Mouse (Mus musculus) forebrain, embryonic 11.5 days (tissue): ENCODE data around the gene Eif2ak1. TPM values are rescaled to one million over a fixed set of nuclear protein-coding genes. Genes with fewer than 3 reads are reported as not detected.
"Not testable (repeated sequence)": the region's sequence is repeated elsewhere in the genome, so short reads cannot be mapped to it uniquely, and the experiment has no call there.

Source experiments
- ATAC-seq: fragments of 200-750 bp; cut with Nextera tagmentation; replicated peaks from 2 replicates; pipeline ENCODE4 v1.8.0; 2017; ENCODE audit warnings: moderate TSS enrichment; ENCODE audit not compliant: low FRiP score
- DNase-seq: peaks from one replicate; pipeline ENCODE4 v3.0.0-alpha.2; 2017; ENCODE audit warnings: low spot score
- H3K27ac ChIP-seq: fragments of 300-500 bp; sonication (generic); 2 replicates; pipeline ENCODE4 v1.5.1; 2014; ENCODE audit warnings: low read depth, low read length
- H3K27me3 ChIP-seq: fragments of 300-500 bp; sonication (generic); 2 replicates; pipeline ENCODE4 v1.6.1; 2014; ENCODE audit warnings: mild to moderate bottlenecking, low read length, mixed read lengths; ENCODE audit not compliant: control insufficient read depth, insufficient read depth
- H3K36me3 ChIP-seq: fragments of 300-500 bp; sonication (generic); 2 replicates; pipeline ENCODE4 v1.6.1; 2014; ENCODE audit warnings: mild to moderate bottlenecking, low read length, moderate library complexity, mixed read lengths; ENCODE audit not compliant: control insufficient read depth, insufficient read depth
- H3K4me1 ChIP-seq: fragments of 300-500 bp; sonication (generic); replicated peaks from 2 replicates; pipeline ENCODE4 v1.6.1; 2014; ENCODE audit warnings: low read length, mixed read lengths; ENCODE audit not compliant: control insufficient read depth, insufficient read depth
- H3K4me2 ChIP-seq: fragments of 300-500 bp; sonication (generic); 2 replicates; pipeline ENCODE4 v1.6.1; 2014; ENCODE audit warnings: low read depth, mild to moderate bottlenecking, low read length, moderate library complexity, mixed read lengths; ENCODE audit not compliant: severe bottlenecking
- H3K4me3 ChIP-seq: fragments of 300-500 bp; sonication (generic); 2 replicates; pipeline ENCODE4 v1.5.1; 2014; ENCODE audit warnings: low read depth, low read length
- H3K9ac ChIP-seq: fragments of 300-500 bp; sonication (generic); 2 replicates; pipeline ENCODE4 v1.6.1; 2014; ENCODE audit warnings: low read length
- H3K9me3 ChIP-seq: fragments of 300-500 bp; sonication (generic); 2 replicates; pipeline ENCODE4 v1.6.1; 2016; ENCODE audit warnings: low read length, mixed read lengths; ENCODE audit not compliant: control insufficient read depth
- WGBS: fragments of 180-500 bp; shearing (Covaris S2); extraction: QIAGEN DNeasy Blood & Tissue Kit; methylation state at CpG from one replicate; pipeline ENCODE4 v1.1.7; 2014; 5-methylcytosine and 5-hydroxymethylcytosine counted together
- polyA plus RNA-seq: library from polyadenylated mRNA; unstranded; fragments of >200 nt; fragmentation: Nextera tagmentation; extraction: Ambion mirVana; gene quantifications from 2 replicates; pipeline ENCODE4 v1.2.1, GENCODE M21; 2014

Gene Eif2ak1
- polyA plus RNA-seq = 48.4 and 49.8 TPM in 2 replicates

GRCm38 (mm10) chr5:143817116-143817930 is at the start of gene Eif2ak1:
TSS of gene Eif2ak1 (plus strand) at chr5:143817788.
- WGBS = under 1% methylated on average over 37 of the region's 37 CpGs
- peak within 1 kb of the TSS; percentile 57 for H3K4me2 ChIP-seq
- H3K4me3 ChIP-seq = peak within 1 kb of the TSS; percentile 82
- ATAC-seq (peak; percentile 99), DNase-seq (peak; percentile 95)
- H3K27ac ChIP-seq = peak within 1 kb of the TSS; percentile 14; the same call in 1 of the 2 replicates
- no peaks in the 10 kb centered on the region for H3K9me3 ChIP-seq
- peak within 1 kb of the TSS; percentile 80 for H3K9ac ChIP-seq
- H3K4me1 ChIP-seq = peaks cover 2% of the 10 kb centered on the region; the same call in 1 of the 2 replicates
- no peaks in the 10 kb centered on the region for H3K36me3 ChIP-seq
- H3K27me3 ChIP-seq = no peaks in the 10 kb centered on the region

GRCm38 (mm10) chr5:143781951-143782350 is 35.6 kb upstream of the Eif2ak1 start:
- H3K27me3 ChIP-seq = no peaks in the 10 kb centered on the region
- no peaks in the 10 kb centered on the region for H3K36me3 ChIP-seq
- no peaks in the 10 kb centered on the region for H3K9me3 ChIP-seq
- H3K4me3 ChIP-seq = no peak overlapping the region
- DNase-seq (no peak), ATAC-seq (no peak)
- no peak overlapping the region for H3K27ac ChIP-seq
- WGBS = 89% methylated on average over 8 of the region's 8 CpGs
- H3K4me2 ChIP-seq = no peak overlapping the region
- no peaks in the 10 kb centered on the region for H3K4me1 ChIP-seq
- H3K9ac ChIP-seq = no peak overlapping the region

GRCm38 (mm10) chr5:143785391-143785790 is 32.2 kb upstream of the Eif2ak1 start:
- no peak for DNase-seq

GRCm38 (mm10) chr5:143801216-143801615 is 16.4 kb upstream of the Eif2ak1 start:
- H3K4me2 ChIP-seq = not testable (repeated sequence)

More at GRCm38 (mm10) chr5:143785391-143785790, 32.2 kb upstream of the Eif2ak1 start:
- no peak overlapping the region for H3K4me3 ChIP-seq
- H3K9ac ChIP-seq = no peak overlapping the region
- H3K36me3 ChIP-seq = no peaks in the 10 kb centered on the region
- no peak overlapping the region for H3K4me2 ChIP-seq
- no peaks in the 10 kb centered on the region for H3K4me1 ChIP-seq
- H3K9me3 ChIP-seq = no peaks in the 10 kb centered on the region
- no peak overlapping the region for H3K27ac ChIP-seq
- H3K27me3 ChIP-seq = no peaks in the 10 kb centered on the region
- WGBS = 84% methylated on average over 6 of the region's 6 CpGs
- ATAC-seq = no peak

GRCm38 (mm10) chr5:143804056-143804765 is 13.4 kb upstream of the Eif2ak1 start:
- H3K9me3 ChIP-seq = no peaks in the 10 kb centered on the region
- no peak overlapping the region for H3K9ac ChIP-seq
- ATAC-seq = no peak
- no peaks in the 10 kb centered on the region for H3K4me1 ChIP-seq
- H3K4me3 ChIP-seq = no peak overlapping the region
- no peak overlapping the region for H3K27ac ChIP-seq
- no peaks in the 10 kb centered on the region for H3K27me3 ChIP-seq
- no peaks in the 10 kb centered on the region for H3K36me3 ChIP-seq
- WGBS = 90% methylated on average over 18 of the region's 18 CpGs
- H3K4me2 ChIP-seq = no peak overlapping the region
- DNase-seq = no peak

More at GRCm38 (mm10) chr5:143801216-143801615, 16.4 kb upstream of the Eif2ak1 start:
- not testable (repeated sequence) for H3K9me3 ChIP-seq, H3K36me3 ChIP-seq, H3K4me1 ChIP-seq, H3K27ac ChIP-seq, ATAC-seq, H3K4me3 ChIP-seq, H3K9ac ChIP-seq, H3K27me3 ChIP-seq, DNase-seq
- 89% methylated on average over 6 of the region's 6 CpGs for WGBS

GRCm38 (mm10) chr5:143807268-143807667 is 10.3 kb upstream of the Eif2ak1 start:
- H3K4me3 ChIP-seq = no peak overlapping the region
- WGBS = 78% methylated on average over 3 of the region's 3 CpGs
- no peak overlapping the region for H3K27ac ChIP-seq
- DNase-seq (no peak), ATAC-seq (no peak)
- no peaks in the 10 kb centered on the region for H3K27me3 ChIP-seq
- H3K9ac ChIP-seq = no peak overlapping the region
- H3K4me1 ChIP-seq = no peaks in the 10 kb centered on the region
- no peaks in the 10 kb centered on the region for H3K36me3 ChIP-seq
- H3K4me2 ChIP-seq = no peak overlapping the region
- no peaks in the 10 kb centered on the region for H3K9me3 ChIP-seq

- no peak overlapping the region for H3K4me2 ChIP-seq
- 89% methylated on average over 3 of the region's 3 CpGs for WGBS
- no peak overlapping the region for H3K4me3 ChIP-seq
- H3K9me3 ChIP-seq = no peaks in the 10 kb centered on the region
- no peaks in the 10 kb centered on the region for H3K27me3 ChIP-seq
- no peaks in the 10 kb centered on the region for H3K4me1 ChIP-seq
- H3K27ac ChIP-seq = no peak overlapping the region
- no peak overlapping the region for H3K9ac ChIP-seq
- ATAC-seq = no peak
- no peak for DNase-seq
- no peaks in the 10 kb centered on the region for H3K36me3 ChIP-seq
Observed at GRCm38 (mm10) chr5:143809421-143810090, 8.0 kb upstream of the Eif2ak1 start.

GRCm38 (mm10) chr5:143811653-143812052 is 5.9 kb upstream of the Eif2ak1 start:
- Histone ChIP-seq H3K27me3 (no peaks in the 10 kb centered on the region), H3K4me1 (no peaks in the 10 kb centered on the region), H3K27ac (no peak overlapping the region), H3K9me3 (no peaks in the 10 kb centered on the region), H3K4me3 (no peak overlapping the region), H3K9ac (no peak overlapping the region), H3K36me3 (no peaks in the 10 kb centered on the region), H3K4me2 (no peak overlapping the region)
- ATAC-seq (no peak), DNase-seq (no peak)
- WGBS = 92% methylated on average over 5 of the region's 5 CpGs
